Mouse (Mus musculus) C2C12 (cell line): ENCODE results near the gene Hoxc4. TPM values are rescaled to one million over a fixed set of nuclear protein-coding genes. Genes with fewer than 3 reads are reported as not detected.

Experiments used
- H3K27me3 ChIP-seq: one replicate; pipeline ENCODE4 v1.6.1; 2011; ENCODE audit not compliant: control insufficient read depth, insufficient read depth, insufficient read length
- H3K36me3 ChIP-seq: one replicate; pipeline ENCODE4 v1.6.1; 2011; ENCODE audit not compliant: control insufficient read depth, insufficient read depth
- H3K4me3 ChIP-seq: one replicate; pipeline ENCODE4 v1.5.1; 2011; ENCODE audit warnings: mild to moderate bottlenecking, control low read depth; ENCODE audit not compliant: poor library complexity, insufficient read depth, severe bottlenecking
- H3K79me2 ChIP-seq: one replicate; pipeline ENCODE4 v1.6.1; 2011; ENCODE audit not compliant: control insufficient read depth, insufficient read depth
- H3K79me3 ChIP-seq: one replicate; pipeline ENCODE4 v1.6.1; 2011; ENCODE audit warnings: low read depth, control low read depth
- H3ac ChIP-seq: one replicate; pipeline ENCODE3; 2011; ENCODE audit warnings: low read depth; ENCODE audit not compliant: control insufficient read depth, insufficient read length
- CEBPB ChIP-seq: IDR thresholded peaks from one replicate; pipeline ENCODE4 v1.6.1; 2011; ENCODE audit warnings: low read depth, mild to moderate bottlenecking, control low read depth, moderate library complexity
- CTCF ChIP-seq: IDR thresholded peaks from one replicate; pipeline ENCODE4 v1.5.1; 2011; ENCODE audit not compliant: control insufficient read depth, insufficient read depth, insufficient read length
- FOSL1 ChIP-seq: IDR thresholded peaks from one replicate; pipeline ENCODE4 v1.8.0; 2011; ENCODE audit warnings: mild to moderate bottlenecking, low read length; ENCODE audit not compliant: poor library complexity, insufficient read depth, severe bottlenecking
- MAX ChIP-seq: IDR thresholded peaks from one replicate; pipeline ENCODE4 v1.6.1; 2011; ENCODE audit warnings: mild to moderate bottlenecking, control low read depth
- MYOD1 ChIP-seq: IDR thresholded peaks from one replicate; pipeline ENCODE4 v1.6.1; 2011; ENCODE audit warnings: low read depth; ENCODE audit not compliant: control insufficient read depth, insufficient read length
- MYOG ChIP-seq: IDR thresholded peaks from one replicate; pipeline ENCODE4 v1.6.1; 2011; ENCODE audit not compliant: control insufficient read depth, insufficient read length; ENCODE audit errors: extremely low read depth
- USF1 ChIP-seq: IDR thresholded peaks from one replicate; pipeline ENCODE4 v1.6.1; 2011; ENCODE audit warnings: low read depth, mild to moderate bottlenecking, control low read depth, moderate library complexity
- polyA plus RNA-seq: library from polyadenylated mRNA; unstranded; fragments of >200 nt; fragmentation: generic; extraction: Trizol; gene quantifications from one replicate; pipeline ENCODE4 v1.2.1, GENCODE M21; 2012; ENCODE audit warnings: missing spikeins

Hoxc4 gene
- polyA plus RNA-seq, 1 experiment: 3.4 TPM

- Histone ChIP-seq H3K27me3 (no peaks in the 10 kb centered on the region), H3ac (no peak overlapping the region), H3K36me3 (no peaks in the 10 kb centered on the region), H3K79me3 (no peaks in the 10 kb centered on the region), H3K4me3 (no peak overlapping the region), H3K79me2 (no peaks in the 10 kb centered on the region)
- TF ChIP-seq FOSL1 (no peak), MAX (no peak), USF1 (peak; percentile 74), CEBPB (no peak), CTCF (no peak)
Observed at GRCm38 (mm10) chr15:103020899-103021418, 2.2 kb downstream of the Hoxc4 start.

GRCm38 (mm10) chr15:103021544-103021943 lies 2.8 kb downstream of the Hoxc4 start:
- no peak overlapping the region for H3K4me3 ChIP-seq
- TF ChIP-seq MYOG: no peak
- no peaks in the 10 kb centered on the region for H3K27me3 ChIP-seq

GRCm38 (mm10) chr15:103024131-103024530 lies 5.4 kb downstream of the Hoxc4 start:
- H3K27me3 ChIP-seq: no peaks in the 10 kb centered on the region
- no peak overlapping the region for H3ac ChIP-seq
- peaks cover 4% of the 10 kb centered on the region for H3K79me2 ChIP-seq
- TF ChIP-seq MAX (no peak), FOSL1 (no peak), CTCF (no peak)
- no peak overlapping the region for H3K4me3 ChIP-seq
- H3K79me3 ChIP-seq: no peaks in the 10 kb centered on the region
- H3K36me3 ChIP-seq: no peaks in the 10 kb centered on the region

More at GRCm38 (mm10) chr15:103021544-103021943, 2.8 kb downstream of the Hoxc4 start:
- Histone ChIP-seq H3ac (no peak overlapping the region), H3K36me3 (no peaks in the 10 kb centered on the region), H3K79me2 (no peaks in the 10 kb centered on the region), H3K79me3 (no peaks in the 10 kb centered on the region)

GRCm38 (mm10) chr15:103027266-103028235 lies 8.8 kb downstream of the Hoxc4 start:
- Histone ChIP-seq H3K36me3 (no peaks in the 10 kb centered on the region), H3K79me2 (peaks cover 4% of the 10 kb centered on the region), H3ac (peak overlapping the region; percentile 58), H3K4me3 (peak overlapping the region; percentile 21), H3K79me3 (no peaks in the 10 kb centered on the region), H3K27me3 (no peaks in the 10 kb centered on the region)
- TF ChIP-seq CEBPB (no peak), MAX (no peak), USF1 (no peak), FOSL1 (no peak), MYOD1 (no peak), CTCF (no peak), MYOG (no peak)

- no peaks in the 10 kb centered on the region for H3K27me3 ChIP-seq
- TF ChIP-seq USF1 (no peak), MYOG (no peak), CTCF (no peak), CEBPB (no peak), MYOD1 (no peak), MAX (no peak), FOSL1 (no peak)
Observed at GRCm38 (mm10) chr15:103028916-103029512, 10.3 kb downstream of the Hoxc4 start.

GRCm38 (mm10) chr15:103030142-103030541 lies 11.4 kb downstream of the Hoxc4 start:
- Histone ChIP-seq H3K79me2 (peaks cover 4% of the 10 kb centered on the region), H3K4me3 (no peak overlapping the region), H3K27me3 (no peaks in the 10 kb centered on the region), H3K79me3 (no peaks in the 10 kb centered on the region), H3K36me3 (no peaks in the 10 kb centered on the region), H3ac (no peak overlapping the region)
- TF ChIP-seq MYOG: no peak
- TF ChIP-seq FOSL1: no peak
- TF ChIP-seq CTCF: no peak
- no peak for TF ChIP-seq MYOD1
- no peak for TF ChIP-seq CEBPB
- no peak for TF ChIP-seq USF1
- TF ChIP-seq MAX: no peak

More at GRCm38 (mm10) chr15:103028916-103029512, 10.3 kb downstream of the Hoxc4 start:
- Histone ChIP-seq H3K79me2 (peaks cover 4% of the 10 kb centered on the region), H3K79me3 (no peaks in the 10 kb centered on the region), H3ac (no peak overlapping the region), H3K4me3 (no peak overlapping the region), H3K36me3 (no peaks in the 10 kb centered on the region)
